Mouse (Mus musculus) neural tube, embryonic 11.5 days (tissue): ENCODE measurements around the gene Lce1a1. TPM values are rescaled to one million over a fixed set of nuclear protein-coding genes. Genes with fewer than 3 reads are reported as not detected.

Experiments
- polyA plus RNA-seq: library from polyadenylated mRNA; unstranded; fragments of >200 nt; fragmentation: Nextera tagmentation; extraction: Ambion mirVana; gene quantifications from 2 replicates; pipeline ENCODE4 v1.2.1, GENCODE M21; 2014

Lce1a1 gene
- polyA plus RNA-seq, 1 experiment from 2014 or later = not detected

Other genes starting within 250 kb of the Lce1a1 start
- gene Sprr2i, start 240.3 kb downstream of the Lce1a1 start, polyA plus RNA-seq = not detected in 2 replicates
- gene Sprr2j-ps, start 230.2 kb downstream of the Lce1a1 start, polyA plus RNA-seq = not detected in 2 replicates
- gene Gm9774, start 218.9 kb downstream of the Lce1a1 start, polyA plus RNA-seq = 4.9 and 8.9 TPM in 2 replicates
- gene Sprr2k, start 215.7 kb downstream of the Lce1a1 start, polyA plus RNA-seq = not detected in 2 replicates
- not detected in 2 replicates for gene Sprr1b, start 209.5 kb downstream of the Lce1a1 start, polyA plus RNA-seq
- gene Sprr3, start 189.6 kb downstream of the Lce1a1 start, polyA plus RNA-seq = not detected in 2 replicates
- not detected in 2 replicates for gene Sprr1a, start 162.4 kb downstream of the Lce1a1 start, polyA plus RNA-seq
- gene Sprr4, start 147.8 kb downstream of the Lce1a1 start, polyA plus RNA-seq = not detected in 2 replicates
- gene 2310046K23Rik, start 113.8 kb downstream of the Lce1a1 start, polyA plus RNA-seq = not detected in 2 replicates
- not detected in 2 replicates for gene Ivl, start 74.6 kb downstream of the Lce1a1 start, polyA plus RNA-seq
- gene Smcp, start 59.3 kb downstream of the Lce1a1 start, polyA plus RNA-seq = not detected in 2 replicates
- not detected in 2 replicates for gene 2210017I01Rik, start 40.8 kb downstream of the Lce1a1 start, polyA plus RNA-seq
- gene Lce6a, start 26.6 kb downstream of the Lce1a1 start, polyA plus RNA-seq = not detected in 2 replicates
- not detected in 2 replicates for gene Lce1b, start 8.6 kb upstream of the Lce1a1 start, polyA plus RNA-seq
- gene Lce1a2, start 22.0 kb upstream of the Lce1a1 start, polyA plus RNA-seq = not detected in 2 replicates
- not detected in 2 replicates for gene Lce1c, start 30.9 kb upstream of the Lce1a1 start, polyA plus RNA-seq
- gene Lce1d, start 38.9 kb upstream of the Lce1a1 start, polyA plus RNA-seq = not detected in 2 replicates
- gene Lce1e, start 60.8 kb upstream of the Lce1a1 start, polyA plus RNA-seq = not detected in 2 replicates
- not detected in 2 replicates for gene Lce1f, start 72.0 kb upstream of the Lce1a1 start, polyA plus RNA-seq
- gene Gm38119, start 90.8 kb upstream of the Lce1a1 start, polyA plus RNA-seq = not detected in 2 replicates
- not detected in 2 replicates for gene Lce1g, start 104.0 kb upstream of the Lce1a1 start, polyA plus RNA-seq
- gene Lce1h, start 116.8 kb upstream of the Lce1a1 start, polyA plus RNA-seq = not detected in 2 replicates
- not detected in 2 replicates for gene Lce1i, start 130.6 kb upstream of the Lce1a1 start, polyA plus RNA-seq
- gene Lce1j, start 142.2 kb upstream of the Lce1a1 start, polyA plus RNA-seq = not detected in 2 replicates
- gene Lce1k, start 159.6 kb upstream of the Lce1a1 start, polyA plus RNA-seq = not detected in 2 replicates
- gene Kprp, start 178.9 kb upstream of the Lce1a1 start, polyA plus RNA-seq = not detected in 2 replicates
- not detected in 2 replicates for gene Lce1l, start 203.0 kb upstream of the Lce1a1 start, polyA plus RNA-seq
- gene 2310050C09Rik, start 221.9 kb upstream of the Lce1a1 start, polyA plus RNA-seq = not detected in 2 replicates